Mouse (Mus musculus): ENCODE data around the gene Rimbp2. TPM values are rescaled to one million over a fixed set of nuclear protein-coding genes. Genes with fewer than 3 reads are reported as not detected.

Rimbp2 gene
- 0.01 TPM in 1 of 2 replicates, not detected in the other for polyA plus RNA-seq (2015; fragmentation: Nextera tagmentation; extraction: Ambion mirVana)

- no peaks in the 10 kb centered on the region for H3K9me3 ChIP-seq (replicated peaks; ENCODE audit: control insufficient read depth, low read length)
Observed at GRCm38 (mm10) chr5:128953278-128954070, at the start of gene Rimbp2. Rimbp2 (minus strand) TSS chr5:128953486.

GRCm38 (mm10) chr5:129002571-129003011 lies 49.3 kb upstream of the Rimbp2 start:
- Histone ChIP-seq H3K4me2 (ENCODE audit: low read depth, low read length) (peak overlapping the region; percentile 57), H3K4me3 (ENCODE audit: low read depth, low read length) (peak overlapping the region; percentile 7; the same call in 1 of the 2 replicates), H3K27ac (ENCODE audit: low read length) (peak overlapping the region; percentile 82), H3K9me3 (replicated peaks; ENCODE audit: control insufficient read depth, low read length) (no peaks in the 10 kb centered on the region), H3K36me3 (ENCODE audit: control insufficient read depth, insufficient read depth) (peaks cover 35% of the 10 kb centered on the region), H3K9ac (ENCODE audit: low read depth, low read length) (peak overlapping the region; percentile 19; the same call in 1 of the 2 replicates), H3K27me3 (ENCODE audit: control insufficient read depth, insufficient read depth, low read depth, low read length) (no peaks in the 10 kb centered on the region), H3K4me1 (ENCODE audit: control insufficient read depth, low read depth, low read length) (peaks cover 64% of the 10 kb centered on the region)
- 11% methylated on average over 14 of the region's 14 CpGs for WGBS (ENCODE audit: insufficient replicate concordance)
- peak; percentile 19 for ATAC-seq (ENCODE audit: low read depth)

More at GRCm38 (mm10) chr5:128953278-128954070, at the start of gene Rimbp2:
- no peak within 1 kb of the TSS for H3K27ac ChIP-seq (ENCODE audit: low read length)
- no peak within 1 kb of the TSS for H3K4me3 ChIP-seq (ENCODE audit: low read depth, low read length)
- no peak for ATAC-seq (ENCODE audit: low read depth)
- peaks cover 6% of the 10 kb centered on the region for H3K27me3 ChIP-seq (ENCODE audit: control insufficient read depth, insufficient read depth, low read depth, low read length)
- WGBS (ENCODE audit: insufficient replicate concordance) = 12% methylated on average over 17 of the region's 17 CpGs
- H3K4me1 ChIP-seq (ENCODE audit: control insufficient read depth, low read depth, low read length) = no peaks in the 10 kb centered on the region
- H3K9ac ChIP-seq (ENCODE audit: low read depth, low read length) = no peak within 1 kb of the TSS
- H3K36me3 ChIP-seq (ENCODE audit: control insufficient read depth, insufficient read depth) = no peaks in the 10 kb centered on the region
- no peak within 1 kb of the TSS for H3K4me2 ChIP-seq (ENCODE audit: low read depth, low read length)

GRCm38 (mm10) chr5:129000706-129001468 lies 47.6 kb upstream of the Rimbp2 start:
- Histone ChIP-seq H3K4me3 (ENCODE audit: low read depth, low read length) (peak overlapping the region; percentile 31), H3K4me2 (ENCODE audit: low read depth, low read length) (peak overlapping the region; percentile 57), H3K27me3 (ENCODE audit: control insufficient read depth, insufficient read depth, low read depth, low read length) (no peaks in the 10 kb centered on the region), H3K36me3 (ENCODE audit: control insufficient read depth, insufficient read depth) (peaks cover 49% of the 10 kb centered on the region), H3K4me1 (ENCODE audit: control insufficient read depth, low read depth, low read length) (peaks cover 58% of the 10 kb centered on the region), H3K9me3 (replicated peaks; ENCODE audit: control insufficient read depth, low read length) (no peaks in the 10 kb centered on the region), H3K9ac (ENCODE audit: low read depth, low read length) (peak overlapping the region; percentile 40), H3K27ac (ENCODE audit: low read length) (peak overlapping the region; percentile 82)
- peak; percentile 88 for ATAC-seq (ENCODE audit: low read depth)
- 17% methylated on average over 8 of the region's 8 CpGs for WGBS (ENCODE audit: insufficient replicate concordance)

- H3K4me3 ChIP-seq (ENCODE audit: low read depth, low read length) = no peak overlapping the region
- no peaks in the 10 kb centered on the region for H3K27me3 ChIP-seq (ENCODE audit: control insufficient read depth, insufficient read depth, low read depth, low read length)
- no peak overlapping the region for H3K9ac ChIP-seq (ENCODE audit: low read depth, low read length)
- ATAC-seq (ENCODE audit: low read depth) = no peak
- peaks cover 75% of the 10 kb centered on the region for H3K36me3 ChIP-seq (ENCODE audit: control insufficient read depth, insufficient read depth)
- 88% methylated on average over 19 of the region's 19 CpGs for WGBS (ENCODE audit: insufficient replicate concordance)
- H3K4me2 ChIP-seq (ENCODE audit: low read depth, low read length) = no peak overlapping the region
- H3K27ac ChIP-seq (ENCODE audit: low read length) = no peak overlapping the region
- no peaks in the 10 kb centered on the region for H3K9me3 ChIP-seq (replicated peaks; ENCODE audit: control insufficient read depth, low read length)
- H3K4me1 ChIP-seq (ENCODE audit: control insufficient read depth, low read depth, low read length) = no peaks in the 10 kb centered on the region
Observed at GRCm38 (mm10) chr5:128987141-128987954, 34.1 kb upstream of the Rimbp2 start.

- H3K4me1 ChIP-seq (ENCODE audit: control insufficient read depth, low read depth, low read length) = no peaks in the 10 kb centered on the region
- H3K27ac ChIP-seq (ENCODE audit: low read length) = no peak overlapping the region
- no peak overlapping the region for H3K4me3 ChIP-seq (ENCODE audit: low read depth, low read length)
- no peak for ATAC-seq (ENCODE audit: low read depth)
- WGBS (ENCODE audit: insufficient replicate concordance) = 92% methylated on average over 13 of the region's 13 CpGs
- peaks cover 61% of the 10 kb centered on the region for H3K36me3 ChIP-seq (ENCODE audit: control insufficient read depth, insufficient read depth)
- no peak overlapping the region for H3K9ac ChIP-seq (ENCODE audit: low read depth, low read length)
- H3K9me3 ChIP-seq (replicated peaks; ENCODE audit: control insufficient read depth, low read length) = no peaks in the 10 kb centered on the region
- H3K27me3 ChIP-seq (ENCODE audit: control insufficient read depth, insufficient read depth, low read depth, low read length) = no peaks in the 10 kb centered on the region
- H3K4me2 ChIP-seq (ENCODE audit: low read depth, low read length) = no peak overlapping the region
Observed at GRCm38 (mm10) chr5:128985946-128986345, 32.7 kb upstream of the Rimbp2 start.

- no peak overlapping the region for H3K4me3 ChIP-seq (ENCODE audit: low read depth, low read length)
- H3K4me2 ChIP-seq (ENCODE audit: low read depth, low read length) = no peak overlapping the region
- no peaks in the 10 kb centered on the region for H3K27me3 ChIP-seq (ENCODE audit: control insufficient read depth, insufficient read depth, low read depth, low read length)
- peaks cover 49% of the 10 kb centered on the region for H3K36me3 ChIP-seq (ENCODE audit: control insufficient read depth, insufficient read depth)
- H3K9me3 ChIP-seq (replicated peaks; ENCODE audit: control insufficient read depth, low read length) = no peaks in the 10 kb centered on the region; the same call in 1 of the 2 replicates
- WGBS (ENCODE audit: insufficient replicate concordance) = 85% methylated on average over 6 of the region's 6 CpGs
- no peak for ATAC-seq (ENCODE audit: low read depth)
- no peak overlapping the region for H3K27ac ChIP-seq (ENCODE audit: low read length)
- H3K9ac ChIP-seq (ENCODE audit: low read depth, low read length) = no peak overlapping the region
- no peaks in the 10 kb centered on the region for H3K4me1 ChIP-seq (ENCODE audit: control insufficient read depth, low read depth, low read length)
Observed at GRCm38 (mm10) chr5:128984536-128984935, 31.2 kb upstream of the Rimbp2 start.

- Histone ChIP-seq H3K4me1 (ENCODE audit: control insufficient read depth, low read depth, low read length) (no peaks in the 10 kb centered on the region), H3K27ac (ENCODE audit: low read length) (no peak overlapping the region), H3K9me3 (replicated peaks; ENCODE audit: control insufficient read depth, low read length) (no peaks in the 10 kb centered on the region; the same call in 1 of the 2 replicates), H3K4me2 (ENCODE audit: low read depth, low read length) (no peak overlapping the region), H3K4me3 (ENCODE audit: low read depth, low read length) (no peak overlapping the region), H3K36me3 (ENCODE audit: control insufficient read depth, insufficient read depth) (peaks cover 20% of the 10 kb centered on the region), H3K9ac (ENCODE audit: low read depth, low read length) (no peak overlapping the region), H3K27me3 (ENCODE audit: control insufficient read depth, insufficient read depth, low read depth, low read length) (no peaks in the 10 kb centered on the region)
- WGBS (ENCODE audit: insufficient replicate concordance) = 24% methylated on average over 12 of the region's 12 CpGs
- peak; percentile 58 for ATAC-seq (ENCODE audit: low read depth)
Observed at GRCm38 (mm10) chr5:128981607-128982006, 28.3 kb upstream of the Rimbp2 start.

- no peak overlapping the region for H3K27ac ChIP-seq (ENCODE audit: low read length)
- no peaks in the 10 kb centered on the region for H3K4me1 ChIP-seq (ENCODE audit: control insufficient read depth, low read depth, low read length)
- no peaks in the 10 kb centered on the region; the same call in 1 of the 2 replicates for H3K9me3 ChIP-seq (replicated peaks; ENCODE audit: control insufficient read depth, low read length)
- H3K4me2 ChIP-seq (ENCODE audit: low read depth, low read length) = no peak overlapping the region
- no peak for ATAC-seq (ENCODE audit: low read depth)
- H3K27me3 ChIP-seq (ENCODE audit: control insufficient read depth, insufficient read depth, low read depth, low read length) = no peaks in the 10 kb centered on the region
- H3K4me3 ChIP-seq (ENCODE audit: low read depth, low read length) = no peak overlapping the region
- H3K9ac ChIP-seq (ENCODE audit: low read depth, low read length) = no peak overlapping the region
- 42% methylated on average over 7 of the region's 7 CpGs for WGBS (ENCODE audit: insufficient replicate concordance)
- H3K36me3 ChIP-seq (ENCODE audit: control insufficient read depth, insufficient read depth) = peaks cover 13% of the 10 kb centered on the region
Observed at GRCm38 (mm10) chr5:128980857-128981256, 27.6 kb upstream of the Rimbp2 start.

Data from liver, embryonic 16.5 days (tissue).